Mouse (Mus musculus): Measurements from ENCODE around the gene Ccdc15.

- no peak for TF ChIP-seq EP300 (IDR thresholded peaks at IDR 0.05; ENCODE audit: insufficient read depth, low read depth, low read length)
- no peak for TF ChIP-seq CTCF (IDR thresholded peaks at IDR 0.05; ENCODE audit: low read depth, low read length)
- no peak for TF ChIP-seq POLR2A (IDR thresholded peaks at IDR 0.05; ENCODE audit: insufficient read depth, low read length)
Observed at GRCm38 (mm10) chr9:37242764-37243163, 105.5 kb downstream of the Ccdc15 start.

Measured in ES-Bruce4 (cell line).